Mouse (Mus musculus) frontal cortex, postnatal 14 days (tissue): Measurements from ENCODE around the gene Mcat.

Experiments
- DNase-seq, 2 experiments: peaks; one replicate each; pipeline ENCODE4 v3.0.0; 2022; ENCODE audit warnings: low spot score in 2 of 2

Gene Mcat

GRCm38 (mm10) chr15:83576651-83577050, 13.1 kb upstream of the Mcat start:
- no peak for DNase-seq

GRCm38 (mm10) chr15:83575543-83575942, 12.0 kb upstream of the Mcat start:
- DNase-seq, result no peak

GRCm38 (mm10) chr15:83574731-83575351, 11.3 kb upstream of the Mcat start:
- DNase-seq, result no peak

- DNase-seq, result no peak
These were observed 10.0 kb upstream of the Mcat start for GRCm38 (mm10) chr15:83573606-83574005.

- no peak for DNase-seq
These were observed 8.5 kb upstream of the Mcat start for GRCm38 (mm10) chr15:83572132-83572531.

- no peak for DNase-seq
These were observed 8.0 kb upstream of the Mcat start for GRCm38 (mm10) chr15:83571636-83572035.

- no peak for DNase-seq
These were observed 7.1 kb upstream of the Mcat start for GRCm38 (mm10) chr15:83570641-83571040.

GRCm38 (mm10) chr15:83569682-83570081, 6.1 kb upstream of the Mcat start:
- no peak for DNase-seq

- DNase-seq, result no peak
These were observed 5.0 kb upstream of the Mcat start for GRCm38 (mm10) chr15:83568544-83568943.

GRCm38 (mm10) chr15:83567728-83568127, 4.1 kb upstream of the Mcat start:
- no peak for DNase-seq

- DNase-seq, result no peak
These were observed 2.4 kb upstream of the Mcat start for GRCm38 (mm10) chr15:83566006-83566405.

GRCm38 (mm10) chr15:83565434-83565833, 1.8 kb upstream of the Mcat start:
- DNase-seq, result no peak

GRCm38 (mm10) chr15:83563857-83564651, 467 bp upstream of the Mcat start:
- no peak for DNase-seq

- DNase-seq, result peak; percentile 32 to 37
These were observed 839 bp downstream of the Mcat start for GRCm38 (mm10) chr15:83562626-83563270.

- DNase-seq, result no peak
These were observed 2.6 kb downstream of the Mcat start for GRCm38 (mm10) chr15:83560941-83561477.

GRCm38 (mm10) chr15:83555161-83555974, 8.2 kb downstream of the Mcat start:
- peak; percentile 69 to 82 for DNase-seq

GRCm38 (mm10) chr15:83553831-83554230, 9.8 kb downstream of the Mcat start:
- DNase-seq, result no peak

- DNase-seq, result no peak
These were observed 13.4 kb downstream of the Mcat start for GRCm38 (mm10) chr15:83550137-83550536.

GRCm38 (mm10) chr15:83547144-83547543, 16.4 kb downstream of the Mcat start:
- no peak for DNase-seq

GRCm38 (mm10) chr15:83546029-83546428, 17.6 kb downstream of the Mcat start:
- no peak for DNase-seq

GRCm38 (mm10) chr15:83541647-83542287, 21.8 kb downstream of the Mcat start:
- DNase-seq, result no peak
